Mouse (Mus musculus): ENCODE data around the gene Eml4.

The Eml4 gene

GRCm38 (mm10) chr17:83350379-83351091 is at the start of gene Eml4:
Gene Eml4 (plus strand): TSS chr17:83350931.
- DNase-seq (ENCODE audit: inconsistent ontology term), result peak; percentile 97

DNA sequence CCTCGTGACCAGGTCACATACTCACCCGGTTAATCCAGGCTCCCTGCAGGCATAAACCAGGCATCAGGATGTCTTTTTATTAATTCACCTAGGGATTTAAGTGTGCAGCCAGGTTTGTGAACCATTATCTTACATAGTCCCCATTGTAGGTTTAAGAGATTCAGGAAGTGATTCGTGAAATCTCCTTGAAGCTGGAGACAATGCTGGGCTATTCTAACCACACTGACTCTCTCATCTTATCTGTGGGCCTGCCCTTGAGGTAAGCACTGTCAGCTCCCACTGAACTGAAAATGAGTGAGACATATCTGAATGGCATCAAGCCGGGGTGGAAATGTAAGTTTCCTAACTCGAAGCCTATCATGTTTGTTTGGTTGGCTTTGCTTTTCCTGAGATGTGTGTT is 49.3 kb upstream of the Eml4 start:
- DNase-seq (ENCODE audit: inconsistent ontology term), result no peak

GRCm38 (mm10) chr17:83304089-83304822 is 46.5 kb upstream of the Eml4 start:
- DNase-seq (ENCODE audit: inconsistent ontology term), result no peak

- no peak for DNase-seq (ENCODE audit: inconsistent ontology term)
Measured at GRCm38 (mm10) chr17:83306964-83307640, 43.6 kb upstream of the Eml4 start.

GRCm38 (mm10) chr17:83307641-83308296 is 43.0 kb upstream of the Eml4 start:
- DNase-seq (ENCODE audit: inconsistent ontology term), result no peak

DNA sequence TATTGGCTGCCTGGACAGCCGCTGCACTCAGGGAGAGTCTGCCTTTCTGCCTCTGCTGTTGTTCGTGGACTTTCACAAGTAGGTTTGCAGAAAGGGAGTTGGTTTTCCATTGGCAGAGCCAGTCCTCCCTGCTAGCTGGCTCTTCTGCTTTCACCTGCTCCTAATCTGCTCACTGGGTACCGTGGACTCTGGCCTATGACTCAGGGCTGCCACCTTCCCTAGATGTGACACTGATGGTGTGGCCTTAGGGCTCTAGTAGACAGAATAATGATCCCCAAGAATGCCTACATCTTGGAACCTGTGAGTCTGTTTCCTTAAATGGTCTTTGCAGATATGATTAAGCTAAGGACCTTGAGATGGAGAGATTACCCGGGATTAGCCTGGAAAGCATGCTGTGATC is 42.3 kb upstream of the Eml4 start:
- no peak for DNase-seq (ENCODE audit: inconsistent ontology term)

GRCm38 (mm10) chr17:83309243-83309642 is 41.5 kb upstream of the Eml4 start:
- DNase-seq (ENCODE audit: inconsistent ontology term), result no peak

- no peak for DNase-seq (ENCODE audit: inconsistent ontology term)
Measured at GRCm38 (mm10) chr17:83311806-83312205, 38.9 kb upstream of the Eml4 start.

- peak; percentile 92 for DNase-seq (ENCODE audit: inconsistent ontology term)
Measured at GRCm38 (mm10) chr17:83312244-83312918, 38.4 kb upstream of the Eml4 start.

DNA sequence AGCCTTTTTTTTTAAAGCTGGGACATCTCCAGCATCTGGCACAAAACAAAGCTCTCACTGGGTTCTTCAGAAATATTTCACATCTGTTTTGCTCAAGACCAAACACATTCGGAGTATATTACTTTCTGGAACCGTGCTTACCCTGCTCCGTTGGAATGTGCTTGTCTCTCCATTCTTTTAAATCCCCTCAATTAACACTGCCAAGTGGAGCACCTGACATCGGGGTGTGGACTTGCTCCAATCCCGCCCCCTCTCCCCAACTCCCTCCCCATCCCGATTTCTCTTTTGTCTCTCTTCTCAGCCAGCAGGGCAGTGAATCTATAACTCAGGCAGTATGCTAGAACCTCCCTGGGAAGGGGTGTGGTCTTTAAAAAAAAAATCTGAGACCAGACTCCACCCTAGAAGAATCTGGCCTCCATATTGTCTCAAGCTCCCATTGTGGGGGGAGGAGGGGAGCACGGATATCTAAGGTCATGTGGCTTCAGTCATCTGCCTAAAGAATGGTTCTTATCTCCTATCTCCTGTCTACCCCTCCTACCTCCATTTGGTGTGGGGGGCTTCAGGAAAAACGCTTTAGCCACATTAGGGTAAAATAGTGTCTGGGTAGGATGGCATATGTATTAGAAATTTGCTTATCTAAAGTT is 37.6 kb upstream of the Eml4 start:
- no peak for DNase-seq (ENCODE audit: inconsistent ontology term)

- no peak for DNase-seq (ENCODE audit: inconsistent ontology term)
Measured at GRCm38 (mm10) chr17:83315476-83315875, 35.3 kb upstream of the Eml4 start.

GRCm38 (mm10) chr17:83322621-83323335 is 28.0 kb upstream of the Eml4 start:
- DNase-seq (ENCODE audit: inconsistent ontology term), result peak; percentile 46

DNA sequence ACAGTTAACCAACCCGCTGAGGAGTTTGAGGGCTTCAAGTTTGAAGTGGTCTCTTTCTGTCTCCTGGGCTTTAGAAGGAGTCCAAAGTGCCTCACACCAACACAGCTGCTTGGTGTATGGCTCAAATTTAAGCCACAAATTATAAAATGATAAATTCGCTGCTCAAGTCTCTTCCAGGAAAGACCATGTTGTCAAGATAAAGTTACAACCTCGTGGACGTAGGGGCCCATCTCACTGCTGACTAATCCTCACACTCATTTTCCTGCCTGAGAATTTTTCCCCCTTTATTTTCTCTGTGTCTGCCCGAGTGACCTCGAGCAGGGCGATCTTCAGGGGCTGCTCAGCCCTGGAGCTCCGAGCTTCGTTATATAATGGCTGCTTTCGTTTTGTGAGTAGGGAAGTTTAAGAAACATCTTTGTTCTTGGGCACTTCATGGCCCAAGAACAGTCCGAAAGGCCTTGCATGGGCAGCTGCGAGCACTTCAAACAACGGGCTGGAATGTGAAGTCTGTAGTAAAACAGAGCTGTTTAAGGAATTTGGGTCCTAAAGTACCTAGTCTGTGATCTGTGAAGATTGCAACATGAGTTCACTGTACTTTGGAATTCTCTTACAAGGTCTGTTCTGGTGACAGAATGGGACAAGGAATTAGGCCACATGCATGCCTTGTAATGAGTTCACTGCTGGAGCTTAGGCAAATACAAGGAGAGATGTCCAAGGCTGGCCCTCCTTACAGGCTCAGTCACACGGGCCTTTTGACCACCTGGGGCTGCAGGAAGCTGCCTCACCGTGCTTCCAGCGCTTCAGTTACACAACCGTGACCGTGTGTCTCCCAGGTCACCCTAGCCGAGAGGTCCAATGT is 27.1 kb upstream of the Eml4 start:
- DNase-seq (ENCODE audit: inconsistent ontology term), result peak; percentile 70

DNA sequence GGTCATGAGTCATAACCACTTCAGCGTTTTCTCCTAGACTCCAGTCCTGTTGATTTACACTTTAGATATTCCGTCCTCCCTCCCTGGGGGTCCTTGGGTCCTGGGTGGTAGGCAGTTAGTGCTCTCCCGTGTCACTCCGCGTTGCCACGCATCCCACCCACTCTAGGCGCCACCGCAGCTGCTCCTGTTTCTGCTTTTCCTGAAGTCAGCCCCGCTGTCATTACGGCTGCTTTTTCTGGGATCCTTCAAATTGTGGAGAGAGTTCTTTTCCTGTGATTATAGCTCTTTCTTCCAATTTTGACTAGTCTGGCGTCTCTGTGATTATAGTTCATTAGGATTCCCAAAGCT is 26.5 kb upstream of the Eml4 start:
- DNase-seq (ENCODE audit: inconsistent ontology term), result no peak

GRCm38 (mm10) chr17:83335183-83335584 is 15.5 kb upstream of the Eml4 start:
- no peak for DNase-seq (ENCODE audit: inconsistent ontology term)

GRCm38 (mm10) chr17:83337051-83337898 is 13.5 kb upstream of the Eml4 start:
- no peak for DNase-seq (ENCODE audit: inconsistent ontology term)

DNA sequence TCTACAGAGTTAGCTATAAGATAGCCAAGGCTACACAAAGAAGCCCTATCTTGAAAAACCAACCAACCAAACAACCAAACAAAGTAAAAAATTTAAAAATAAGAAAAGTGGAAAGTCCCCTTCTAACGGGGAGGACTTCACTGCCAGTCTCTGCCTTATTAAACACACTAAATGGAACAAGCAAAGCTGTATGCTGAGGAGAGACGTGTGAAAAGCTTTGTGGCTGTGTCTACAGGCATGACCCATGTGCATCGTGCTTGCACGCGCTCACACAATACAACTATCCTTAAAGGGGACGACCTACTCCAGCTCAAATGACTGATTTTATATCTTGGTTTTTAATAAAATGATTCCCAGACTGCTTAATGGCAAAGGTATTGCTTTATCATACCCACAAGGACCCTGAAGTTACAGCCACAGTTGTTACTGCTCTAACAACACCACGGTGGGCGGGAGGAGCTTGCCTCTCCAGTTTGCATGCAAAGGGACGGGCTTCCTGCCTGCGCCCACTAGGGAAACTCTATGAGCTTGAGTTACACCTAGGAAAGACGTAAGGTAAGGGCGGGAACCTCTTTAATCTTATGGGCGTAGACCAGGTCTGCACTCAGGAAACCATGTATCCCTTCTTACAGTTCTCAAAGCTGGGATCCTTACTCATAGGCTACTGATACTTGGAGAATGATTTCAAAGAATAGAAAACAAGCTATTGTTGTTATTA is 11.2 kb upstream of the Eml4 start:
- no peak for DNase-seq (ENCODE audit: inconsistent ontology term)

DNA sequence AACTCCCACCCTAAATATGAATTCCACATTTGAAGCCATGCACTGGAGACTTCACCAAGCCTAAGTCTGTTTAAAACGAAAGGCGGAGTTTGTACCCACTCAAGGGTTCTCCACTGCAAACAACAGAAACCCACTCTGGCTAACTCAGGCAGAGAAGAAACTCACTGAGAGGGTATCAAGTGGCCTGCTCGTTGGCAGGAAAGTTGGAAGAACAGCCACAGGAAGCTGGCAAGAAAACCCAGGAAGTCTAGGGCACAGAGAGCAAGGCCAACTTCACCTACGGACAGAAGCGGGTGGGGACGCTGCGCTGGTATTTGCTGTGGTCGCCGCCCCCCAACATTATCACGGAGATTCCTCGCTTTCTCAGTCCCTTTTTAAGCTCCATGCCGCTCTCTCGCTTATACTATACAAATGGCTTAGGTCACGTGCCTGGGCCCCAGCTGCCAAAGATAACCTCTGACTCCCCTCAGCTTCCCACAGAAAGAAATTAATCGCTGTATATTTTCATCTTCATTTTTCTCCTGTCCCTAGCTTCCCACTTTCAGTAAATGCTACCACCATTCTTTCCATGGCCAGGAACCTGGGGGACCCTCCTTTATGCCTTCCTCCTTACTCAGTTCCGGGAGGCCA is 9.7 kb upstream of the Eml4 start:
- no peak for DNase-seq (ENCODE audit: inconsistent ontology term)

Data from Muller cell, postnatal 12 days (primary cell).